ENCODE assay signal across 21 mouse cellular contexts in genomic region chr11:102978052-102978666, GRCm38 (mm10). TPM values are rescaled to one million over a fixed set of nuclear protein-coding genes. Genes with fewer than 3 reads are reported as not detected.
DNase-seq lines count a peak whose midpoint lies in the region; ATAC-seq lines count a peak whose summit lies in the region.
"Had no signal": no experiment of that assay in that cellular context is flagged by ENCODE, and none has a peak within 500 bp of the region (broad histone marks: within the 10 kb centered on the region; RNA-seq: fewer than 3 reads in every experiment).

No protein-coding gene starts in this region.

- no peaks in the 10 kb centered on the region for H3K27me3 ChIP-seq in forebrain, embryonic 16.5 days (replicated peaks; ENCODE audit: control insufficient read depth, insufficient read depth, low read length)

- ATAC-seq in forebrain, embryonic 16.5 days, result no peak
- ATAC-seq: forebrain, embryonic 14.5 days; intestine, embryonic 16.5 days; liver, postnatal 0 days had no signal

- no peaks in the 10 kb centered on the region for H3K4me1 ChIP-seq in forebrain, embryonic 16.5 days (replicated peaks; ENCODE audit: control insufficient read depth, insufficient read depth, low read length)
- H3K4me1 ChIP-seq: limb, embryonic 12.5 days had no signal

- H3K4me2 ChIP-seq in forebrain, embryonic 16.5 days (ENCODE audit: low read length), result no peak overlapping the region
- H3K4me2 ChIP-seq: hindbrain, embryonic 12.5 days; limb, embryonic 12.5 days had no signal

- H3K36me3 ChIP-seq in forebrain, embryonic 16.5 days (ENCODE audit: control insufficient read depth, insufficient read depth), result no peaks in the 10 kb centered on the region
- H3K36me3 ChIP-seq: G1E; hindbrain, embryonic 12.5 days; limb, embryonic 12.5 days; midbrain, embryonic 10.5 days had no signal

- intact Hi-C loops in heart, postnatal 25 days (cut with DNase I), result no loop called here
- intact Hi-C loops in left cerebral cortex, postnatal 4 days (cut with DNase I), result no loop called here
- intact Hi-C loops in left cerebral cortex, postnatal 25 days (cut with DNase I), result no loop called here
- intact Hi-C loops in heart, postnatal 10 days (cut with DNase I), result no loop called here

- DNase-seq in heart, adult 11 months, result peak; percentile 93
- DNase-seq in heart, postnatal 25 days (ENCODE audit: low spot score), result no peak
- peak; percentile 57 for DNase-seq in left cerebral cortex, postnatal 4 days
- DNase-seq in left cerebral cortex, postnatal 25 days (ENCODE audit: low spot score in 2 of 2), result no peak
- DNase-seq in heart, postnatal 10 days, result peak; percentile 75
- peak; percentile 52 for DNase-seq in lung, postnatal 36 days
- no peak for DNase-seq in spleen, postnatal 10 days (ENCODE audit: low spot score in 2 of 2)
- DNase-seq: cerebellum, adult 18-20 months; layer of hippocampus, postnatal 36 days; liver, postnatal 0 days; thymus, adult 18-20 months had no signal

- no peak overlapping the region for H3K27ac ChIP-seq in forebrain, embryonic 16.5 days (ENCODE audit: low read length)
- H3K27ac ChIP-seq: hindbrain, embryonic 12.5 days; limb, embryonic 12.5 days; midbrain, embryonic 10.5 days had no signal

- no peak overlapping the region for H3K4me3 ChIP-seq in forebrain, embryonic 16.5 days (replicated peaks; ENCODE audit: low read length)
- H3K4me3 ChIP-seq: hindbrain, embryonic 12.5 days; limb, embryonic 12.5 days; midbrain, embryonic 10.5 days had no signal

- H3K9me3 ChIP-seq in forebrain, embryonic 16.5 days (ENCODE audit: control insufficient read depth, low read length), result no peaks in the 10 kb centered on the region
- H3K9me3 ChIP-seq: G1E; hindbrain, embryonic 12.5 days; limb, embryonic 12.5 days; midbrain, embryonic 10.5 days had no signal

- no peak overlapping the region for H3K9ac ChIP-seq in forebrain, embryonic 16.5 days (replicated peaks; ENCODE audit: low read depth, low read length)
- H3K9ac ChIP-seq: hindbrain, embryonic 12.5 days; limb, embryonic 12.5 days; liver, postnatal 0 days had no signal

- 44% methylated on average over 6 of the region's 6 CpGs for WGBS in forebrain, embryonic 16.5 days

RNA-seq across cellular contexts. Expression of gene C1ql1, which starts 31.7 kb away (rescaled TPM):
- not detected for total RNA-seq in heart, postnatal 25 days (2021)
- 10 to 100 TPM; 10.9 to 12.7 TPM for total RNA-seq in left cerebral cortex, postnatal 4 days (2021)
- 10 to 100 TPM; 16.4 to 17.4 TPM for total RNA-seq in left cerebral cortex, postnatal 25 days (2021)
- under 1 TPM; 0.22 to 0.34 TPM for total RNA-seq in heart, postnatal 10 days (2021)
- 1.4 TPM in 2 replicates for polyA plus RNA-seq in forebrain, embryonic 16.5 days (2015; fragmentation: Nextera tagmentation; extraction: Ambion mirVana)
- total RNA-seq: G1E; gastrocnemius, adult 8-10 months; neutrophil, adult 5-6 weeks had no signal
- polyA plus RNA-seq: G1E; spleen, adult 2 months had no signal

RNA-seq across cellular contexts. Expression of gene Nmt1, which starts 49.8 kb away (rescaled TPM):
- 10 to 100 TPM; 65.2 to 66.1 TPM for total RNA-seq in heart, postnatal 25 days (2021)
- total RNA-seq in left cerebral cortex, postnatal 4 days (2021), result 10 to 100 TPM; 60.3 to 67.8 TPM
- total RNA-seq in left cerebral cortex, postnatal 25 days (2021), result 100 to 1,000 TPM; 122 to 124 TPM
- total RNA-seq in heart, postnatal 10 days (2021), result 10 to 100 TPM; 61.4 to 63.2 TPM
- polyA plus RNA-seq in forebrain, embryonic 16.5 days (2015; fragmentation: Nextera tagmentation; extraction: Ambion mirVana), result 31.7 and 37.2 TPM in 2 replicates

RNA-seq across cellular contexts. Expression of gene Dcakd, which starts 50.0 kb away (rescaled TPM):
- 10 to 100 TPM; 83.5 to 84.3 TPM for total RNA-seq in heart, postnatal 25 days (2021)
- 100 to 1,000 TPM; 116 to 128 TPM for total RNA-seq in left cerebral cortex, postnatal 4 days (2021)
- total RNA-seq in left cerebral cortex, postnatal 25 days (2021), result 10 to 100 TPM; 67.7 to 68.1 TPM
- 10 to 100 TPM; 62.5 to 70.5 TPM for total RNA-seq in heart, postnatal 10 days (2021)
- polyA plus RNA-seq in forebrain, embryonic 16.5 days (2015; fragmentation: Nextera tagmentation; extraction: Ambion mirVana), result 162 and 166 TPM in 2 replicates

RNA-seq across cellular contexts. Expression of gene Kif18b, which starts 53.2 kb away (rescaled TPM):
- total RNA-seq in heart, postnatal 25 days (2021), result under 1 TPM; 0.44 to 0.50 TPM
- total RNA-seq in left cerebral cortex, postnatal 4 days (2021), result 1 to 10 TPM; 3.7 to 4.1 TPM
- under 1 TPM; 0.28 to 0.41 TPM for total RNA-seq in left cerebral cortex, postnatal 25 days (2021)
- total RNA-seq in heart, postnatal 10 days (2021), result 1 to 10 TPM; 5.7 to 6.9 TPM
- polyA plus RNA-seq in forebrain, embryonic 16.5 days (2015; fragmentation: Nextera tagmentation; extraction: Ambion mirVana), result 3.0 and 4.1 TPM in 2 replicates
- total RNA-seq: gastrocnemius, adult 8-10 months; neutrophil, adult 5-6 weeks had no signal

Comparison
In these comparisons a context has a peak if more than half of its experiments do, and no peak if none do; other contexts are left out.
1. DNase-seq: peak in heart, adult 11 months (single experiment), left cerebral cortex, postnatal 4 days (single experiment), heart, postnatal 10 days (2 of 2) and lung, postnatal 36 days (single experiment); none in heart, postnatal 25 days (single experiment), left cerebral cortex, postnatal 25 days (0 of 2) and spleen, postnatal 10 days (0 of 2).
2. RNA of gene C1ql1, which starts 31.7 kb away (total RNA-seq): 16.4 to 17.4 TPM in left cerebral cortex, postnatal 25 days and 10.9 to 12.7 TPM in left cerebral cortex, postnatal 4 days; 0.22 to 0.34 TPM in heart, postnatal 10 days and not detected in heart, postnatal 25 days; every median in the first group is over 4 times any median in the second.